Mouse (Mus musculus): ENCODE measurements around the gene Traf1.

GRCm38 (mm10) chr2:34976447-34976846 lies 14.9 kb upstream of the Traf1 start:
- no peak for TF ChIP-seq CTCF (IDR thresholded peaks at IDR 0.05)
- TF ChIP-seq EP300 (IDR thresholded peaks at IDR 0.05) = no peak

All from lung, postnatal 0 days (tissue).